Mouse (Mus musculus): ENCODE measurements around the gene Mettl2. TPM values are rescaled to one million over a fixed set of nuclear protein-coding genes. Genes with fewer than 3 reads are reported as not detected.

Mettl2 gene
- polyA plus RNA-seq, 1 experiment from 2014 or later, result 27.3 TPM

DNA sequence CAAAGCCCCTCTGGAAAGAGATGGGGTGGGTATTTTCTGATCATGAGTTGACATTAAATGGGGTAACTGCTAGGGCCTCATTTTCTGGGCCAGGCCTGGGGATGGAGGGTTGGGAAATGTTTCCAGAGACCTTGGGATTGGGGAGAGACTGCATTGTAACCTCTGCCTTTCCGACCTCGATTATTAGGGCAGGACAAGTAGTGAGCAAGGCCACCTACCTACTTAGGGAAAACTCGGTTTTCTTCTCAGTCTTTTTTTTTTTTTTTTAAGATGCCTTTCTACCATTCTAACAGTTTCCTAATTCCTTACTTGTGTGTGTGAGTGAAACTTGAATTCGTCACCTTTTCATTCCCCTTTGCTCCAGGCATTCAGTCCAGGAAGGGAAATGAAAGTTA is 56.2 kb downstream of the Mettl2 start:
- 8% methylated on average over 4 of the region's 4 CpGs for WGBS
- H3K9me3 ChIP-seq (ENCODE audit: control insufficient read depth, low read length), result no peaks in the 10 kb centered on the region

DNA sequence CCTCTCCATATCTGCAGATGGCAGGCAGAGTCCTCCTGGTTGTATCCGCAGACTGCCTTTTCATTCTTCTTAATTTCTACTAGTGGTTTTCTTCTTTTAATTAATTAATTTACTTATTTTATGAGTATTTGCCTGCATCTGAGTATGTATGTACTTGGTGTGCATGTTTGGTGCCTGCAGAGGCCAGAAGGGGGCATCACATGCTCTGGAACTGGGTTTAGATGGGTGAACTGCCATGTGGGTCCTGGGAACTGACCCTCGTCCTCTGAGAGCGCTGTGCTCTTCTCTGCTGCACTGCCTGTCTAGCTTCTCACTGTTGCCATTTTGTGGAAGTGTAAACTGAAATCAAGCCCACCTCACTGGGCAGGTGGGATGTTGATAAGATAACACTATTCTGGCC is 58.5 kb downstream of the Mettl2 start:
- DNase-seq (ENCODE audit: low spot score) (no peak), ATAC-seq (ENCODE audit: low FRiP score) (no peak)
- Histone ChIP-seq H3K4me1 (replicated peaks; ENCODE audit: control insufficient read depth, insufficient read depth, low read length) (peaks cover 16% of the 10 kb centered on the region), H3K27me3 (ENCODE audit: control insufficient read depth, insufficient read depth, low read length) (no peaks in the 10 kb centered on the region), H3K27ac (no peak overlapping the region), H3K36me3 (replicated peaks; ENCODE audit: control insufficient read depth, insufficient read depth) (peaks cover 21% of the 10 kb centered on the region), H3K9me3 (ENCODE audit: control insufficient read depth, low read length) (no peaks in the 10 kb centered on the region), H3K4me3 (replicated peaks; ENCODE audit: low read length) (no peak overlapping the region), H3K4me2 (replicated peaks) (no peak overlapping the region), H3K9ac (no peak overlapping the region)
- WGBS, result 91% methylated on average over 3 of the region's 3 CpGs

More for the DNA sequence above, 56.2 kb downstream of the Mettl2 start:
- ATAC-seq (ENCODE audit: low FRiP score) (no peak), DNase-seq (ENCODE audit: low spot score) (no peak)
- H3K4me3 ChIP-seq (replicated peaks; ENCODE audit: low read length), result peak overlapping the region; percentile 94
- peak overlapping the region; percentile 93 for H3K4me2 ChIP-seq (replicated peaks)
- H3K27me3 ChIP-seq (ENCODE audit: control insufficient read depth, insufficient read depth, low read length), result no peaks in the 10 kb centered on the region
- peak overlapping the region; percentile 92 for H3K27ac ChIP-seq
- peaks cover 21% of the 10 kb centered on the region for H3K36me3 ChIP-seq (replicated peaks; ENCODE audit: control insufficient read depth, insufficient read depth)
- peaks cover 24% of the 10 kb centered on the region for H3K4me1 ChIP-seq (replicated peaks; ENCODE audit: control insufficient read depth, insufficient read depth, low read length)
- H3K9ac ChIP-seq, result peak overlapping the region; percentile 97

Other genes with a start within 250 kb of the Mettl2 start
- gene Efcab3, start 62.8 kb upstream of the Mettl2 start, polyA plus RNA-seq (2014; fragmentation: Nextera tagmentation; extraction: Ambion mirVana), result 0.17 TPM in 1 of 2 replicates, not detected in the other
- not detected in 2 replicates for gene Gm10842, start 20.5 kb downstream of the Mettl2 start, polyA plus RNA-seq (2014; fragmentation: Nextera tagmentation; extraction: Ambion mirVana)
- gene Tlk2, start 52.4 kb downstream of the Mettl2 start, polyA plus RNA-seq (2014; fragmentation: Nextera tagmentation; extraction: Ambion mirVana), result 26.2 and 27.9 TPM in 2 replicates
- gene Mrc2, start 166.2 kb downstream of the Mettl2 start, polyA plus RNA-seq (2014; fragmentation: Nextera tagmentation; extraction: Ambion mirVana), result 3.4 and 3.7 TPM in 2 replicates